Mouse (Mus musculus) lung, adult 2 months (tissue): ENCODE results near the gene Thap3.

Source experiments
- CTCF ChIP-seq: fragments of 200-500 bp; IDR thresholded peaks from 2 replicates; pipeline ENCODE4 v1.5.1; 2011; ENCODE audit warnings: mild to moderate bottlenecking, low read length, control low read depth; ENCODE audit not compliant: insufficient read depth
- POLR2A ChIP-seq: fragments of 200-500 bp; IDR thresholded peaks from 2 replicates; pipeline ENCODE4 v1.6.1; 2011; ENCODE audit warnings: low read depth, mild to moderate bottlenecking, control low read depth, low read length, borderline replicate concordance; ENCODE audit errors: extremely low read depth

DNA sequence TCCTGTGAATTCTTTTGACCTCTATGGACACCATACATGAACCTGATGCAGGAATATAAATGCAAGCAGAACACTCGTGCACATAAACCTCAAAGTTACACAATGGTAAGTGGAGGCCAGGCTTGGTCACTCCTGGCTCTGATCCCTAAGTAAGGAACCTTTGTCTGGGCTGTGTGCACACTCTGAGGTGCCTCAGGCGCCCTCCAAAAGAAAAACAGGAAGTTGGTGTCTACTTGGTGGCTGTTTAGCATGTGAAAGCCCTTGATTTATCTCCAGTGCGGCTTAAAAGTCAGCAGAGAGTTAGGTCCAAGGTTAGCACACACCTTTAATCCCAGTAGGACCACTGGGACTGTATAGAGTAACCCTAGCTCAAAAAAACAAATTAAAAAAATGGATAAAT is 10.7 kb upstream of the Thap3 start:
- TF ChIP-seq POLR2A (no peak), CTCF (no peak)
